Mouse (Mus musculus) hematopoietic multipotent progenitor cell, adult 10-12 weeks (in vitro differentiated cells): Measurements from ENCODE around the gene Tsfm. TPM values are rescaled to one million over a fixed set of nuclear protein-coding genes. Genes with fewer than 3 reads are reported as not detected.

Experiments used
- polyA plus RNA-seq: library from polyadenylated mRNA; stranded (reverse); fragments of >175 nt; gene quantifications from 2 replicates; pipeline ENCODE4 v1.2.3, GENCODE M21; 2012; ENCODE audit warnings: low replicate concordance

Gene Tsfm
- 22.5 and 29.7 TPM in 2 replicates for polyA plus RNA-seq

GRCm38 (mm10) chr10:127030336-127031296 is at the start of gene Tsfm:
Tsfm (minus strand) TSS chr10:127030840.

GRCm38 (mm10) chr10:127075080-127075479 is 44.4 kb upstream of the Tsfm start, which contains the start of gene Agap2:
Agap2 (plus strand) TSS chr10:127075284.

GRCm38 (mm10) chr10:127070190-127071121 is 39.8 kb upstream of the Tsfm start, which contains the start of gene Tspan31:
Tspan31 (minus strand) TSS chr10:127070264.

GRCm38 (mm10) chr10:127063239-127063872 is 32.7 kb upstream of the Tsfm start, which contains the start of gene Cdk4:
Cdk4 (plus strand) TSS chr10:127063534.

GRCm38 (mm10) chr10:127059968-127060916 is 29.6 kb upstream of the Tsfm start, which contains the start of gene March9:
March9 (minus strand) TSS chr10:127060184.

GRCm38 (mm10) chr10:127047954-127048353 is 17.3 kb upstream of the Tsfm start, which contains the start of gene Cyp27b1:
Cyp27b1 (plus strand) TSS chr10:127048250.

GRCm38 (mm10) chr10:127041274-127041766 is 10.7 kb upstream of the Tsfm start, which contains the start of the genes Mettl1 and Eef1akmt3:
Mettl1 (plus strand) TSS chr10:127041414.
Eef1akmt3 (minus strand) TSS chr10:127041513.

GRCm38 (mm10) chr10:127000529-127000928 is 30.1 kb downstream of the Tsfm start, which contains the start of gene Avil:
Avil (plus strand) TSS chr10:127000709.

GRCm38 (mm10) chr10:126978277-126978994 is 52.2 kb downstream of the Tsfm start, which contains the start of gene Ctdsp2:
Ctdsp2 (plus strand) TSS chr10:126978717.

Other genes starting within 250 kb of the Tsfm start
- gene Atp23, start 129.5 kb downstream of the Tsfm start, polyA plus RNA-seq = 4.0 and 13.1 TPM in 2 replicates
- 143 and 171 TPM in 2 replicates for gene Ctdsp2, start 52.1 kb downstream of the Tsfm start, polyA plus RNA-seq
- 0.20 and 0.27 TPM in 2 replicates for gene Avil, start 30.1 kb downstream of the Tsfm start, polyA plus RNA-seq
- 8.2 and 18.0 TPM in 2 replicates for gene Mettl1, start 10.6 kb upstream of the Tsfm start, polyA plus RNA-seq
- 0.30 and 0.39 TPM in 2 replicates for gene Eef1akmt3, start 10.7 kb upstream of the Tsfm start, polyA plus RNA-seq
- gene Cyp27b1, start 17.4 kb upstream of the Tsfm start, polyA plus RNA-seq = 0.08 TPM in 1 of 2 replicates, not detected in the other
- gene March9, start 29.3 kb upstream of the Tsfm start, polyA plus RNA-seq = 5.6 and 13.1 TPM in 2 replicates
- 378 and 643 TPM in 2 replicates for gene Cdk4, start 32.7 kb upstream of the Tsfm start, polyA plus RNA-seq
- gene Tspan31, start 39.4 kb upstream of the Tsfm start, polyA plus RNA-seq = 28.3 and 29.1 TPM in 2 replicates
- 89.4 and 209 TPM in 2 replicates for gene Agap2, start 44.4 kb upstream of the Tsfm start, polyA plus RNA-seq
- 207 and 236 TPM in 2 replicates for gene Os9, start 90.3 kb upstream of the Tsfm start, polyA plus RNA-seq
- 492 and 503 TPM in 2 replicates for gene B4galnt1, start 134.4 kb upstream of the Tsfm start, polyA plus RNA-seq
- 0.30 and 0.75 TPM in 2 replicates for gene Slc26a10, start 149.8 kb upstream of the Tsfm start, polyA plus RNA-seq
- gene Arhgef25, start 159.2 kb upstream of the Tsfm start, polyA plus RNA-seq = 2.0 and 2.8 TPM in 2 replicates
- gene Dtx3, start 164.9 kb upstream of the Tsfm start, polyA plus RNA-seq = 78.7 and 214 TPM in 2 replicates
- gene Pip4k2c, start 180.7 kb upstream of the Tsfm start, polyA plus RNA-seq = 38.8 and 44.6 TPM in 2 replicates
- gene Kif5a, start 232.5 kb upstream of the Tsfm start, polyA plus RNA-seq = 0.61 and 0.80 TPM in 2 replicates
- 113 TPM in 2 replicates for gene Dctn2, start 235.5 kb upstream of the Tsfm start, polyA plus RNA-seq